Mouse (Mus musculus) lung, embryonic 15.5 days (tissue): Measurements from ENCODE around the gene Slc35c1. TPM values are rescaled to one million over a fixed set of nuclear protein-coding genes. Genes with fewer than 3 reads are reported as not detected.

ENCODE experiments used
- ATAC-seq: fragments of 200-750 bp; cut with Nextera tagmentation; 2 replicates; pipeline ENCODE4 v1.8.0; 2017; ENCODE audit warnings: moderate number of reproducible peaks, borderline replicate concordance; ENCODE audit not compliant: low FRiP score, low TSS enrichment; ENCODE audit errors: extremely low read depth
- H3K27ac ChIP-seq: fragments of 300-500 bp; sonication (generic); 2 replicates; pipeline ENCODE4 v1.5.1; 2015; ENCODE audit warnings: moderate library complexity, mild to moderate bottlenecking, inconsistent platforms
- H3K27me3 ChIP-seq: fragments of 300-500 bp; sonication (generic); 2 replicates; pipeline ENCODE4 v1.6.1; 2015; ENCODE audit warnings: inconsistent platforms
- H3K36me3 ChIP-seq: fragments of 300-500 bp; sonication (generic); 2 replicates; pipeline ENCODE4 v1.6.1; 2015; ENCODE audit warnings: inconsistent platforms
- H3K4me1 ChIP-seq: fragments of 300-500 bp; sonication (generic); 2 replicates; pipeline ENCODE4 v1.6.1; 2015; ENCODE audit warnings: inconsistent platforms
- H3K4me2 ChIP-seq: fragments of 300-500 bp; sonication (generic); 2 replicates; pipeline ENCODE4 v1.6.1; 2015; ENCODE audit warnings: inconsistent platforms, mild to moderate bottlenecking, moderate library complexity
- H3K4me3 ChIP-seq: fragments of 300-500 bp; sonication (generic); 2 replicates; pipeline ENCODE4 v1.5.1; 2015; ENCODE audit warnings: mild to moderate bottlenecking, inconsistent platforms
- H3K9ac ChIP-seq: fragments of 300-500 bp; sonication (generic); 2 replicates; pipeline ENCODE4 v1.6.1; 2015; ENCODE audit warnings: inconsistent platforms
- H3K9me3 ChIP-seq: fragments of 300-500 bp; sonication (generic); 2 replicates; pipeline ENCODE4 v1.6.1; 2016; ENCODE audit warnings: inconsistent platforms
- WGBS: fragments of 180-500 bp; shearing (Covaris S2); methylation state at CpG from one replicate; pipeline ENCODE4 v1.1.7; 2015; 5-methylcytosine and 5-hydroxymethylcytosine counted together
- polyA plus RNA-seq: library from polyadenylated mRNA; unstranded; fragments of >200 nt; fragmentation: Nextera tagmentation; extraction: Ambion mirVana; gene quantifications from 2 replicates; pipeline ENCODE4 v1.2.1, GENCODE M21; 2015

The Slc35c1 gene
- polyA plus RNA-seq, 1 experiment from 2014 or later, result 16.7 TPM

DNA sequence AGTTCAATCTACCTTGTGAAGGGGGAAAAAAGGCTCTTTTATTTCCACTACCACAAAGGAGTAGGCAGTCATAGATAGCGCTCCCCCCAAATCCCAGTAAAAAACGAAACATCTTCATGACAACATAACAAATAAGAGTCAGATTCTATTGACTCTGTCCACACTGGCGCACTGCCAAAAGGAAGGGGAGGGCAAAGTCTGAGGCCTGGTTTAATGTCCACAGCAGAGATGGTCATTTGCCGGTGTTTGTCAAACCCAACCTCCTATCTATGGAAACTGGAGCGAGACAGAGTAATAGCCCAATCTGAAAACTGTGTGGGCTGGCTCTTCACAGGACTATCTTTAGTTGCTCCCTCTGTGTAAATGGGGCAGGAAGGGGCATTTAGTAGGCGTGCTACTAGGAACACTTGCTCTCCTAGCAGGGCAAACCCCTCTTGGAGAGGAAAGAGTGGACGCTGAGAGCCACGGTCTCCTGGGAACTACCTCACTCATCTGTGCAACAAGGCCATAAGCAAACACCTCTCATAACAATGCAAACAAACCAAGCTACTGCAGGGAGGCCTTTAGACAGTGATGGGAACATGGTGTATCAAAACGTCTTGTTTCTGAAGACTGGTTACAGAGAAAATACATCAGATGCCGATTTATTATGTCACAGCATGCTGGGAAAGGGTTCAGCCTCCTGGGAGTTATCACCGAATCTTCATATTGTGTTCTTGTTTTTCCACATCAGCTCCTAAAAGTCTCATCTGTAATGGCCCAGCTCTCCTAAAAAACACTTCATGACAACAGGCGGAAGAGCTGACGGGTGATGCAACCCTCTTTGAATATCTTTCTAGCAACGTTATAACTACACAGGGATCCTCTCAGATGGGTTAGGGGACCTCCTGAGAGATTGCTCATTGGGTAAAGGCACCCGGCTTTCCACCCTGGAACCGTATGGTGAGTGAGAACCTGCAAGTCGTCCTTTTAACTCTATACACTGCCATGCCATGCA, 27.7 kb downstream of the Slc35c1 start:
- Histone ChIP-seq H3K27ac (peak overlapping the region; percentile 66), H3K27me3 (no peaks in the 10 kb centered on the region), H3K9ac (peak overlapping the region; percentile 82), H3K4me1 (peaks cover 63% of the 10 kb centered on the region), H3K4me2 (peak overlapping the region; percentile 84), H3K4me3 (peak overlapping the region; percentile 92), H3K36me3 (no peaks in the 10 kb centered on the region), H3K9me3 (no peaks in the 10 kb centered on the region)
- no peak for ATAC-seq
- 18% methylated on average over 17 of the region's 17 CpGs for WGBS

DNA sequence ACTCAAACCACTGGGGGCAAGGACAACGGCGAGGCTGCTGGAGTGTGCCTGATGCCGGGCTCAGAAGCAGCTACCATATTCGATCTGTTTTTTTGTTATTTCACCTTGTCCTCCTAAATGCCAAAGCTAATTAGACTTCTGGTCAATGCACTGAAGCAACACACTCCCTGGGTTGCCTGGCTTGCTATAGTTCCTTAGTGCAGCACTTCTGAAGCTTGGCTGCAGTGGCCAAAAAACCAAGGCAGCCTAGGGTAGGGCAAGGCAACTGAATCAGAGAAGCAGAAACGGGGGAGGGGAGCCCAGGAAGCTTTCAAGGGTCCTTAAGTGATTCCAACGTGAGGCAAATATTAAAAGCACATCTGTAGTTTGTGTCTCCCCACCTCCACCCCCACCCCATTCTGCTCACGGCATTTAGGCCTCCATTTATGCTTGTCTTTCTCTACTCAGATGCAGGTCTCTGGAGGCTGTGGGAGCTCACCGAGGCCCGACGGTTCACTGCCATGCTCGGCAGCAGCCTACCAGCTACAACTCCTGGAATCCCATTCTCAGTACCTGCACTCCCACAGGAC, 28.6 kb downstream of the Slc35c1 start:
- Histone ChIP-seq H3K9me3 (no peaks in the 10 kb centered on the region), H3K4me2 (peak overlapping the region; percentile 84), H3K27me3 (no peaks in the 10 kb centered on the region), H3K4me3 (peak overlapping the region; percentile 92), H3K9ac (peak overlapping the region; percentile 37), H3K4me1 (peaks cover 69% of the 10 kb centered on the region), H3K27ac (peak overlapping the region; percentile 66), H3K36me3 (no peaks in the 10 kb centered on the region)
- WGBS, result 23% methylated on average over 11 of the region's 11 CpGs
- no peak for ATAC-seq

- H3K27me3 ChIP-seq, result no peaks in the 10 kb centered on the region
- no peaks in the 10 kb centered on the region for H3K9me3 ChIP-seq
- H3K4me1 ChIP-seq, result peaks cover 76% of the 10 kb centered on the region
- H3K9ac ChIP-seq, result peak overlapping the region; percentile 37
- 46% methylated on average over 21 of the region's 21 CpGs for WGBS
- H3K36me3 ChIP-seq, result no peaks in the 10 kb centered on the region
- ATAC-seq, result peak; percentile 20; the same call in 1 of the 2 replicates
- peak overlapping the region; percentile 84 for H3K4me2 ChIP-seq
- peak overlapping the region; percentile 66 for H3K27ac ChIP-seq
- peak overlapping the region; percentile 92 for H3K4me3 ChIP-seq
Observed at GRCm38 (mm10) chr2:92430723-92431541, 29.4 kb downstream of the Slc35c1 start.

GRCm38 (mm10) chr2:92430089-92430488, 30.2 kb downstream of the Slc35c1 start:
- WGBS, result 50% methylated on average over 2 of the region's 2 CpGs
- Histone ChIP-seq H3K27ac (peak overlapping the region; percentile 66; the same call in 1 of the 2 replicates), H3K9ac (no peak overlapping the region)

GRCm38 (mm10) chr2:92427882-92428281, 32.5 kb downstream of the Slc35c1 start:
- H3K4me1 ChIP-seq, result peaks cover 92% of the 10 kb centered on the region
- H3K27me3 ChIP-seq, result no peaks in the 10 kb centered on the region
- H3K9ac ChIP-seq, result no peak overlapping the region
- peak; percentile 62; the same call in 1 of the 2 replicates for ATAC-seq
- no peak overlapping the region for H3K4me3 ChIP-seq
- H3K27ac ChIP-seq, result peak overlapping the region; percentile 72
- H3K36me3 ChIP-seq, result peaks cover 9% of the 10 kb centered on the region; the same call in 1 of the 2 replicates
- H3K9me3 ChIP-seq, result no peaks in the 10 kb centered on the region
- no peak overlapping the region for H3K4me2 ChIP-seq
- 30% methylated on average over 6 of the region's 6 CpGs for WGBS

More at GRCm38 (mm10) chr2:92430089-92430488, 30.2 kb downstream of the Slc35c1 start:
- no peak for ATAC-seq
- H3K4me3 ChIP-seq, result no peak overlapping the region
- no peak overlapping the region for H3K4me2 ChIP-seq
- no peaks in the 10 kb centered on the region for H3K27me3 ChIP-seq
- peaks cover 84% of the 10 kb centered on the region for H3K4me1 ChIP-seq
- H3K9me3 ChIP-seq, result no peaks in the 10 kb centered on the region
- H3K36me3 ChIP-seq, result no peaks in the 10 kb centered on the region

- Histone ChIP-seq H3K4me1 (peaks cover 77% of the 10 kb centered on the region), H3K36me3 (peaks cover 22% of the 10 kb centered on the region), H3K27me3 (no peaks in the 10 kb centered on the region), H3K4me2 (no peak overlapping the region), H3K9me3 (no peaks in the 10 kb centered on the region), H3K27ac (peak overlapping the region; percentile 43), H3K4me3 (no peak overlapping the region), H3K9ac (no peak overlapping the region)
- ATAC-seq, result no peak
- 52% methylated on average over 3 of the region's 3 CpGs for WGBS
Observed at GRCm38 (mm10) chr2:92426426-92426825, 33.9 kb downstream of the Slc35c1 start.

DNA sequence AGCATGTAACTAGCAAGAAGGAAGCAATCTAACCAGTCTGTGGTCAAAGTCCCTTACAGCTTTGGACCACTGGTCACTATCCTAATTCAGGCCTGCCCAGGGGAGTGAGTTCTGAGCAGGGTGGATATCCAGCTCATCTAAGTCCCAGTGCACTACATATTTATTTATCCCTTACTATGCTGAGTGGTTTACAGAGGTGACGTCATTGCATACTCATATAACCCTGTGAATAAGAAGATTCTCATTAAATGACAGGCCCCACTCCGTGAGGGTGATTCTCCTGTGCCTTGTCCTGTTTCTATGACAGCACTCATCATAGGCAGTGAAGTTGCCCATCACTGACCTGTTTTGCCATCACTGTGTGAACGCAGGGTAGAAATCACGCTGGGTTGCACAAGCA, 35.0 kb downstream of the Slc35c1 start:
- Histone ChIP-seq H3K9me3 (no peaks in the 10 kb centered on the region), H3K4me3 (no peak overlapping the region), H3K4me1 (peaks cover 67% of the 10 kb centered on the region), H3K27me3 (no peaks in the 10 kb centered on the region), H3K4me2 (no peak overlapping the region), H3K27ac (peak overlapping the region; percentile 90), H3K36me3 (peaks cover 33% of the 10 kb centered on the region), H3K9ac (no peak overlapping the region)
- WGBS, result 73% methylated on average over 4 of the region's 4 CpGs
- ATAC-seq, result no peak

DNA sequence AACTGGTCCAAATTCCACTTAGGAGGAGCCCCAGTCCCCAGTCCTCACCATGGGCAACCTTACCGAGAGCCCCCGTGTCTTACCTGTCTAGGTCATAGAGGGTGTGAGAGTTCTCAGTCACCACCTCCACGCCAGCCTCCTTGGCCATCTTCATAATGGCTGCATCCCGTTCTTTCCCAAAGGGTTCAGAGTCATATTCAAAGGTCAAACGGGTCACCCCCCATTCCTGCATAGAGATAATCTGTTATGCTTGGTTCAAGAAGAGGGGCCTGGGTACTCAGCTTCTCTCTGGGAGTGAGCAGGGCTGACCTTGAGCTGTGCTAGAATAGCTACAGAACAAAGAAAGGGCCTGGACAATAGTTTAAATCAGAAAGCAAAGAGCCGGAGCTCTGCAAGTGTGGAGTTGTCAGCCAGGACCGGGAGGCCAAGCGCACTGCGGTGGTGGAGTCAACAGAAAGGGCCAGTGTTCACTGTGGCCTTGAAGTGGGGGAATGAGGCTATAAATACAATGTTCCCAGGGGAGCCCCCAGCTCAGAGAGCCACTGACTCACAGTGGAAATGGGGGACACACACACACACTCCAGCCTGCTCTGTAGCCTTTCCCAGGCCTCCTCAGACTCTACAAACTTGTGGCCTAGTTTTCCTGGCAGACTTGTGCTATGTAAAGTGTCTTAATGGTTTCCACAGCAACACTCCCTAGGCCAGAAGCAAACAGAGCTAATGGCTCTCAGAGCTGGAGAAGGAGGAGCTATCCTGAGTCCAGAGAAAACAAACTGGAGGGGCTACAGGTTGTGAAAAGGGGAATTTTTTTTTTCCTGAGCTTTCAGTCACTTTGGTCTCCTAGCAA, 35.7 kb downstream of the Slc35c1 start:
- Histone ChIP-seq H3K4me2 (peak overlapping the region; percentile 24; the same call in 1 of the 2 replicates), H3K9ac (no peak overlapping the region), H3K4me1 (peaks cover 61% of the 10 kb centered on the region), H3K4me3 (no peak overlapping the region), H3K27ac (peak overlapping the region; percentile 90), H3K36me3 (peaks cover 40% of the 10 kb centered on the region), H3K9me3 (no peaks in the 10 kb centered on the region), H3K27me3 (no peaks in the 10 kb centered on the region)
- ATAC-seq, result peak; percentile 56
- 61% methylated on average over 9 of the region's 9 CpGs for WGBS

DNA sequence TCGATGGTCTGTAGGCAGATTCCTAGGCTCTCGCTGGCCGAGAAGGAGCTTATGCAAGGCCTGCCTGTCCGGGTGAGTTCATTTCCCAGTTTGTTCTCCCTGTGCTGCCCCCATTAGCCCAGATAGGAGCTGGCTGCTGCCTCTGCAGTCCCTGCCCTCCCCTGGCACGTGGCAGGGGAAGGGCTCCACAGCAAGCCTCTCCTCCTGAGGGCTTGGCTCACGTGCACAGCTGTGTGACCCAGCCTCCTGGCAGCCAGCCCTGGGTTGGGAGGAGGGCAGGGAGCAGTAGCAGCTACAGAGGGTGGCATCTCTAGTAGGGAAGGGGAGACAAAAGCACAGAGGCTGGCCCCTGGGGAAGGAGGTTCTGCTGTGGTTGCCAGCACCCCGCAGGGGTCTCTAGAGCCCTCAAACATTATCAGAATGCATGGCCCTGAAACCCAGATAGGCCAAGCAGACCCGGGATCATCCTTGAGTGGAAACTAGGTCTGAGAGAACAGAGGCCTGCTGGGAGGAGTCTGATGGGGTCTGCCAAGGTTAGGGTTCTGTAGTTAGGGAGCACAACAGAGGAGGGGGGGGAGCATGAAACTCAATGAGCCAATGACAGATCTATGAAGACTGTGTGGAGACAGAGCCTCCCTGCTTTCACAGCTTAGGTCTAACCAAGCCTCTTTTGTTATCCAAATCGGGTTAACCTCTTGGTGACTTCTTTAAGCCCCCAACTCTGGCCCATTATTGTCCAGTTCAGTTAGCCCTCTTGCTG, 36.5 kb downstream of the Slc35c1 start:
- Histone ChIP-seq H3K9me3 (no peaks in the 10 kb centered on the region), H3K4me1 (peaks cover 53% of the 10 kb centered on the region), H3K27ac (peak overlapping the region; percentile 90), H3K36me3 (peaks cover 46% of the 10 kb centered on the region), H3K4me2 (no peak overlapping the region), H3K4me3 (no peak overlapping the region), H3K27me3 (no peaks in the 10 kb centered on the region), H3K9ac (no peak overlapping the region)
- peak; percentile 71 for ATAC-seq
- WGBS, result 58% methylated on average over 9 of the region's 9 CpGs

DNA sequence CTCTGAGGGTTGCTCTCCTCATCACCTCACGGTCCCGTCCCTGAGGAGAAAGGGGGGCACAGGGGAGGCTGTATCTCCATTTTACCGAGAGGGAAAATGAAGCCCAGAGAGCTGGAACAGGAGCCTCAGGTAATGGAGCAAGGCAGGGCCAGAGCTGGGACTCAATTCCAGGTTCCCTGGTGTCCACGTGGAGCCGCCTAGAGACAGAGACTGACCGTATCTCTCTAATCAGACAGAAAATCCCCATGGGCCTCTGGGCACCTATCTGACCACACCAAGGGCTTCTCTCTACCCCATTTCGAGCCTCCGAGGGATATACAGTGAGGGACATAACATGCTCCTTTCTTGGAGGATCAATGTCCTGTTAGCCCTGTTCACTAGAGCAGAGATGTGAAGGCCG, 37.2 kb downstream of the Slc35c1 start:
- H3K9me3 ChIP-seq, result no peaks in the 10 kb centered on the region
- peaks cover 53% of the 10 kb centered on the region for H3K36me3 ChIP-seq
- peak overlapping the region; percentile 27 for H3K27ac ChIP-seq
- no peak overlapping the region for H3K9ac ChIP-seq
- no peak overlapping the region for H3K4me2 ChIP-seq
- no peak overlapping the region for H3K4me3 ChIP-seq
- no peak for ATAC-seq
- no peaks in the 10 kb centered on the region for H3K27me3 ChIP-seq
- H3K4me1 ChIP-seq, result peaks cover 46% of the 10 kb centered on the region
- WGBS, result 87% methylated on average over 9 of the region's 9 CpGs
